Mouse (Mus musculus) frontal cortex, postnatal 36 days (tissue): ENCODE results near the gene Ccl9.

Experiments
- DNase-seq, 2 experiments: peaks; one replicate each; pipeline ENCODE4 v3.0.0; 2022; ENCODE audit warnings: low spot score in 2 of 2

The Ccl9 gene

DNA sequence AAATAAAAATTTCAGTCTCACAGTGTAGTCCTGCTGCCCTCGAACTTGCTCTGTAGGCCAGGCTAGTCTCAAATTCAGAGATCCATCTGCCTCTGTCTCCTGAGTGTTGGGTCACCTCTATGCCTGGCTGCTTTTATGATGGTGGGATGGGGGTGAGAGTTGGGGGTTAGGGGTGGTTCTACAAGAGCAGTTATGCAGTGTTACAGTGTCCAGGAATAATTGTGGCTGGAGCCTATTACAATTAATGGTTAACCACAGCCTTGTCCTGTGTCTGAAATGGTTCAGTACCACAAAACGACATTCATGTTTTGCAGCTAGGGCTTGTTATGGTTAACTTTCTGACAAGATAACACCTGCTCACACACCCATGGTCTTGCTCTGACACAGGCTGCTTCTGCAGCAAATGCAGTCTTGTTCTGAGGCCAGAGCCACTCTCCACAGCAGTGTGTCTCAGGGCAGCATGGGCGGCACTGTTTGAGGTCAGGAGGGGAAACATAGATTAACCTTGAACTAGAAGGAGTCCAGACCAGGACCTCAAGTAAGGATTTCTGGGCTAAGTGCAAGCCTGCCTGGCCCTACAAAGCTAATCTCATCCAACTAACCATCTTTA, 39.6 kb downstream of the Ccl9 start:
- no peak for DNase-seq

DNA sequence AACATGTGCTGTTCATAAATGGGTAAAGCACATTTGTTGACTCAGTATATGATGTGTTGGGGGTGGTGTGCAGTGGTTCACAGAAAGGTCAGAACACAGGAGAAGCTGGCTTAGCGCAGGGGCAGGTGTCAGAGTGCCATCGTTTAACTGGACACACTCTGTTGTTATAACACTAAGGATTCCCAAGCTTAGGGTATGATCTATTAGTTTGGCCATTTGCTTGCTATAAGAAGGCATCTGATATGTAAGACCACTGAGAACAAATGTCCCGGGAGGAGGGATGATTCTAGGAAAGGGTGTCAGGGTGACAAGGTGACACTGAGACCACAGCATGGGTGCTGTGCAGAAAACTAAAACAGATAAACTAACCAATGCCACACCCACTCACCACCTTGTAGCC, 41.6 kb downstream of the Ccl9 start:
- DNase-seq, result no peak

DNA sequence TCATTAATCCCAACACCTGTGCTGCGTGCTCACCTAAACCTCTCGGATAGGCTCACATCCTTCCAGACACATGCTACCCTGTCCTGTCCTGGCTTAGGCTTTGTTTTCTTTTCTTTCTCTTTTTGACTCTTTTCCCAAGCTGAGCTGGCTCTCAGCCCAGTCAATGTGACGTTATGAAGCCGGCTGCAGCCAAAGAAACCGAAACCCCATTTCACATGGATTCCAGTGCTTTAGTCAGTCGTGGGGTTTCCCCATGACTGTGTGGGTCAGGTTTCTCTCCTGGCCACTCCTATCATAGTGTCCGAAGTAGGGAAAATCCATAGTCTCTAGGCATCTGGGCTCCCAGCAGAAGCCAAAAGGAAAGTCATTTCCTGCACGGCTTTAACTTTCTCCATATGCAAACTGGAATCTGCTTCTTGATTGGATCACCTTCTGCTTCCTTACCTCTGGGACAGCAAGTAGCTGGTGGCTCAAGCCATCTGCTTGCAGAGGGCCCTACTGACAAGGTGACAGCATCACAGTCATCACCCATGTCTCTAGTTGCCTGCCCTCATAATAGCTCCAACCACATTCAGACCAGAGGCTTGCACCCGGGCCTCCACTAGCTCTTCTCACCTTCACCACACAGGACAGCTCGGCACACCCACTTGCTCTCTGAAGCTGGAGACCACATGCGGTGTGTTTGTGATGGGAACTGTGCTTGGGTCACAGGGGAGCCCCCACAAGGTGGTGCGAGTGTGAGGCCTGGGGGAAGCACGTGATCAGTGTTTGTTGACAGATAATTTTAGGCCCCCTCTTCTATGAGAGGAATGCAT, 43.6 kb downstream of the Ccl9 start:
- peak; percentile 52 to 76 for DNase-seq

DNA sequence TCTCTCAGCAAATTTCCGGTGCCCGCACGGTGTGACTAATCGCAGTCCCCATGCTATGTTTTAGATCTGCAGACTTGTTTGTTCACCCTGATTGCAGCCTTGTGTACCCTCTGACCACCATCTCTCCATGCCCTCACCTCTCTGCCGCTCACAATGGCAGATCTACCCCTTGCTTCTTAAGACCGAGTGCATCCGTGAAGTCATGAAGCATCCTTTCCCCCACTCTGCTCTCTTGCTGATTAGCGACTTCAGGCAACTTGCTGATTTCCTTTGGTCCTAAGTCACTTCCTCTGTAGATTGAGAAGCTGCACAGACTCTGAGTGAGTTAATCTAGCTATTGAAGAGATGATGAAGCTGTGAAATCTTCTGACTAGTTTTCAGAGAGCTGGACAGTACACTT, 44.3 kb downstream of the Ccl9 start:
- no peak for DNase-seq

DNA sequence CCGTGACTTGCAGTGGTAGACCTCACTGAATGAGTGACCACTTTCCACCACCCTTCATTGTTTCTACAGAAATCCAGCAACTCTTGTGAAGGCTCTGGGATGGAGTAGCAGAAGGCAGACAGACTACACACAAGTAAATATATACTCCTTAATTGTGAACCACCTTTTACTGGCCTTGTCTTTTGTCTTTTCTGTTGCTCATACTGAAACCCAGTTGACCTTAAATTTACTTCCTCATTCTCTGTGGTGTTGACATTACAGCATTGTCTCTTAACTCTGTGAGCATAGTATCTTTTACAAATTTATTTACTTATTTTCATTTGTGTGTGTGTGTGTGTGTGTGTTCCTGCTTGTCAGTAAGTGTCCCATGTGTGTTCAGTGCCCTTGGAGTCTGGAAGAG, 45.2 kb downstream of the Ccl9 start:
- DNase-seq, result no peak

DNA sequence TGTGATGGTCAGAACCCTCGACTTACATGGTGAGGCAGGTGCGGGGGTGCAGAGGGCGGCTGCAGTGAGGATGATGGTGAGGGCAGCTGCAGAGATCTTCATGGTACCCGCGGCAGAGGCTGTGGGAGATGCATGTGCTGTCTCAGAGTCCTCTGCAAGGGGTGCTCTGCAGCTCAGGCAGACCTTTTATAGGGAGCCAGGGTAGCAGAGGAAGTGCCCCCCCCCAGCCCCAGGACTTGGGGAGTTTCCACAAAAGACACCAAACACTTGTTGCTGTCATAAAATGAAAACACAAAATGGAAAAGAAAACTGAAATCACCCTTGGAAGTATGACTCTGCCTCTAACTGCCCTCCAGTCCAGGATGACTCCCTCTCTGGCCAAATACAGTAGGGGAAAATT, 48.1 kb downstream of the Ccl9 start, which contains the start of gene Ccl5:
Ccl5 (minus strand) TSS at position 159 of the 400 bp plus-strand sequence.
- no peak for DNase-seq

DNA sequence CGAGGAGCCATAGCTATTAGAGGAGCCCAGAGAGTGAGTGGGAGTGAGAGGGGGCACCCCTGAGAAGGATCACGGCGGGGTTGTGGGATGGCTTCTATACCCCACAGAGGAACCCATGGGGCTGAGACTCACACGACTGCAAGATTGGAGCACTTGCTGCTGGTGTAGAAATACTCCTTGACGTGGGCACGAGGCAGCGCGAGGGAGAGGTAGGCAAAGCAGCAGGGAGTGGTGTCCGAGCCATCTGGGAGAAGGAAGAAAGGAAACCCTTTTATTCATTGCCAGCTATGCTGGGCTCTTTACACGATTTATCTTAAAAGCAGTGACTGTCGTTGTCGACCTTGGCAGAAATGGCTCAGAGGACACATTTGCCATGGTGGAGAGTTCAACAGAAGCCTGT, 49.4 kb downstream of the Ccl9 start:
- DNase-seq, result peak; percentile 13 to 20
